Mouse (Mus musculus) thymus, adult 2 months (tissue): ENCODE measurements around the gene Actr10.

Experiments used
- CTCF ChIP-seq: fragments of 200-500 bp; IDR thresholded peaks from 2 replicates; pipeline ENCODE4 v1.5.1; 2012; ENCODE audit warnings: mild to moderate bottlenecking, control low read depth, low read length, moderate library complexity, borderline replicate concordance; ENCODE audit not compliant: control insufficient read depth, poor library complexity, insufficient read depth; ENCODE audit errors: extremely low read depth
- POLR2A ChIP-seq: fragments of 200-500 bp; IDR thresholded peaks from 2 replicates; pipeline ENCODE4 v1.6.1; 2012; ENCODE audit warnings: mild to moderate bottlenecking, low read length, control low read depth, moderate library complexity; ENCODE audit not compliant: control insufficient read depth, poor library complexity, insufficient read depth; ENCODE audit errors: extremely low read depth

GRCm38 (mm10) chr12:70890874-70891470, 46.7 kb upstream of the Actr10 start:
- no peak for TF ChIP-seq POLR2A
- TF ChIP-seq CTCF, result no peak
